Mouse (Mus musculus) bone marrow, adult 2 months (tissue): ENCODE data around the gene Creb1.

Experiments
- CTCF ChIP-seq: fragments of 200-500 bp; IDR thresholded peaks from 2 replicates; pipeline ENCODE4 v1.5.1; 2011; ENCODE audit warnings: low read length, control low read depth; ENCODE audit not compliant: control insufficient read depth, insufficient read depth
- POLR2A ChIP-seq: fragments of 200-500 bp; IDR thresholded peaks from 2 replicates; pipeline ENCODE4 v1.6.1; 2011; ENCODE audit warnings: low read depth, mild to moderate bottlenecking, control low read depth, low read length, borderline replicate concordance; ENCODE audit not compliant: control insufficient read depth

DNA sequence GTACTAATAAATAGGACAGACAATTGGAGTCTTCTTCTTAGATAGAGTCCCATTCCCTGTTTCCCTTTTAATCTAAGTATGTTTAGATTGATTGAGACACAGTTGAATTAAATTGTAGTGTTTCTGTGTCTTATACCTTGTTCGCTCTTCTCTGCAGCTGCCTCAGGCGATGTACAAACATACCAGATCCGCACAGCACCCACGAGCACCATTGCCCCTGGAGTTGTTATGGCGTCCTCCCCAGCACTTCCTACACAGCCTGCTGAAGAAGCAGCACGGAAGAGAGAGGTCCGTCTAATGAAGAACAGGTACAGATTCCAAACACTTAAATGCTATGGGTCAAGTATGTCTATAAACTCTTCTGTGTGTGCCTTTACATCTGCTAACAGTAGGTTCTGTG lies 43.6 kb downstream of the Creb1 start:
- TF ChIP-seq POLR2A (no peak), CTCF (no peak)
